Mouse (Mus musculus): ENCODE measurements around the gene Phlpp1. TPM values are rescaled to one million over a fixed set of nuclear protein-coding genes. Genes with fewer than 3 reads are reported as not detected.

Gene Phlpp1
- polyA plus RNA-seq, 1 experiment from 2014 or later, result 5.5 TPM

- no peak for DNase-seq (ENCODE audit: extremely low spot score, low spot score)
- Histone ChIP-seq H3K27ac (no peak overlapping the region), H3K36me3 (replicated peaks) (peaks cover 19% of the 10 kb centered on the region), H3K27me3 (ENCODE audit: poor library complexity, severe bottlenecking) (no peaks in the 10 kb centered on the region), H3K9me3 (no peaks in the 10 kb centered on the region), H3K4me3 (no peak overlapping the region), H3K4me1 (no peaks in the 10 kb centered on the region)
Observed at GRCm38 (mm10) chr1:106359474-106359873, 187.9 kb downstream of the Phlpp1 start.

GRCm38 (mm10) chr1:106362841-106363604 is 191.5 kb downstream of the Phlpp1 start:
- Histone ChIP-seq H3K9me3 (no peaks in the 10 kb centered on the region), H3K36me3 (replicated peaks) (peaks cover 26% of the 10 kb centered on the region), H3K27ac (no peak overlapping the region), H3K27me3 (ENCODE audit: poor library complexity, severe bottlenecking) (no peaks in the 10 kb centered on the region), H3K4me3 (no peak overlapping the region), H3K4me1 (no peaks in the 10 kb centered on the region)
- 97% methylated on average over 3 of the region's 3 CpGs for WGBS
- DNase-seq (ENCODE audit: extremely low spot score, low spot score), result no peak

- WGBS, result 78% methylated on average over 3 of the region's 3 CpGs
- Histone ChIP-seq H3K9me3 (no peaks in the 10 kb centered on the region), H3K27me3 (ENCODE audit: poor library complexity, severe bottlenecking) (no peaks in the 10 kb centered on the region), H3K4me3 (no peak overlapping the region), H3K36me3 (replicated peaks) (peaks cover 30% of the 10 kb centered on the region), H3K27ac (no peak overlapping the region), H3K4me1 (no peaks in the 10 kb centered on the region)
- DNase-seq (ENCODE audit: extremely low spot score, low spot score), result no peak
Observed at GRCm38 (mm10) chr1:106369330-106369729, 197.8 kb downstream of the Phlpp1 start.

- 80% methylated on average over 2 of the region's 2 CpGs for WGBS
- Histone ChIP-seq H3K36me3 (replicated peaks) (peaks cover 28% of the 10 kb centered on the region), H3K9me3 (no peaks in the 10 kb centered on the region), H3K4me1 (no peaks in the 10 kb centered on the region), H3K27ac (no peak overlapping the region), H3K27me3 (ENCODE audit: poor library complexity, severe bottlenecking) (no peaks in the 10 kb centered on the region), H3K4me3 (no peak overlapping the region)
- DNase-seq (ENCODE audit: extremely low spot score, low spot score), result no peak
Observed at GRCm38 (mm10) chr1:106372446-106372845, 200.9 kb downstream of the Phlpp1 start.

GRCm38 (mm10) chr1:106373656-106374055 is 202.1 kb downstream of the Phlpp1 start:
- H3K27ac ChIP-seq, result no peak overlapping the region
- H3K4me3 ChIP-seq, result no peak overlapping the region
- H3K36me3 ChIP-seq (replicated peaks), result peaks cover 27% of the 10 kb centered on the region
- no peak for DNase-seq (ENCODE audit: extremely low spot score, low spot score)
- H3K9me3 ChIP-seq, result no peaks in the 10 kb centered on the region
- H3K27me3 ChIP-seq (ENCODE audit: poor library complexity, severe bottlenecking), result no peaks in the 10 kb centered on the region
- H3K4me1 ChIP-seq, result no peaks in the 10 kb centered on the region
- 91% methylated on average over 1 of the region's 1 CpGs for WGBS

GRCm38 (mm10) chr1:106374274-106374673 is 202.7 kb downstream of the Phlpp1 start:
- no peak overlapping the region for H3K27ac ChIP-seq
- H3K27me3 ChIP-seq (ENCODE audit: poor library complexity, severe bottlenecking), result no peaks in the 10 kb centered on the region
- DNase-seq (ENCODE audit: extremely low spot score, low spot score), result no peak
- 92% methylated on average over 2 of the region's 2 CpGs for WGBS
- no peaks in the 10 kb centered on the region for H3K4me1 ChIP-seq
- H3K4me3 ChIP-seq, result no peak overlapping the region
- no peaks in the 10 kb centered on the region for H3K9me3 ChIP-seq
- peaks cover 20% of the 10 kb centered on the region for H3K36me3 ChIP-seq (replicated peaks)

- 92% methylated on average over 4 of the region's 4 CpGs for WGBS
- Histone ChIP-seq H3K9me3 (no peaks in the 10 kb centered on the region), H3K27me3 (ENCODE audit: poor library complexity, severe bottlenecking) (no peaks in the 10 kb centered on the region), H3K4me3 (no peak overlapping the region), H3K4me1 (peaks cover 1% of the 10 kb centered on the region; the same call in 1 of the 2 replicates), H3K27ac (no peak overlapping the region), H3K36me3 (replicated peaks) (peaks cover 14% of the 10 kb centered on the region)
- no peak for DNase-seq (ENCODE audit: extremely low spot score, low spot score)
Observed at GRCm38 (mm10) chr1:106374971-106375370, 203.4 kb downstream of the Phlpp1 start.

GRCm38 (mm10) chr1:106376003-106376402 is 204.5 kb downstream of the Phlpp1 start:
- no peak for DNase-seq (ENCODE audit: extremely low spot score, low spot score)
- H3K36me3 ChIP-seq (replicated peaks), result peaks cover 16% of the 10 kb centered on the region; the same call in 1 of the 2 replicates
- 88% methylated on average over 3 of the region's 3 CpGs for WGBS
- peaks cover 7% of the 10 kb centered on the region for H3K4me1 ChIP-seq
- H3K27me3 ChIP-seq (ENCODE audit: poor library complexity, severe bottlenecking), result no peaks in the 10 kb centered on the region
- H3K9me3 ChIP-seq, result no peaks in the 10 kb centered on the region
- H3K27ac ChIP-seq, result no peak overlapping the region
- H3K4me3 ChIP-seq, result no peak overlapping the region

- Histone ChIP-seq H3K27me3 (ENCODE audit: poor library complexity, severe bottlenecking) (no peaks in the 10 kb centered on the region), H3K36me3 (replicated peaks) (peaks cover 11% of the 10 kb centered on the region; the same call in 1 of the 2 replicates), H3K4me1 (peaks cover 7% of the 10 kb centered on the region), H3K4me3 (no peak overlapping the region), H3K27ac (no peak overlapping the region), H3K9me3 (no peaks in the 10 kb centered on the region)
- 65% methylated on average over 1 of the region's 1 CpGs for WGBS
- DNase-seq (ENCODE audit: extremely low spot score, low spot score), result no peak
Observed at GRCm38 (mm10) chr1:106380465-106380864, 208.9 kb downstream of the Phlpp1 start.

GRCm38 (mm10) chr1:106386542-106386941 is 215.0 kb downstream of the Phlpp1 start:
- Histone ChIP-seq H3K9me3 (no peaks in the 10 kb centered on the region), H3K4me3 (no peak overlapping the region), H3K27ac (no peak overlapping the region), H3K27me3 (ENCODE audit: poor library complexity, severe bottlenecking) (no peaks in the 10 kb centered on the region), H3K36me3 (replicated peaks) (peaks cover 35% of the 10 kb centered on the region), H3K4me1 (no peaks in the 10 kb centered on the region)
- WGBS, result 84% methylated on average over 5 of the region's 5 CpGs
- no peak for DNase-seq (ENCODE audit: extremely low spot score, low spot score)

GRCm38 (mm10) chr1:106387264-106387663 is 215.7 kb downstream of the Phlpp1 start:
- Histone ChIP-seq H3K27me3 (ENCODE audit: poor library complexity, severe bottlenecking) (no peaks in the 10 kb centered on the region), H3K4me1 (no peaks in the 10 kb centered on the region), H3K36me3 (replicated peaks) (peaks cover 43% of the 10 kb centered on the region), H3K27ac (no peak overlapping the region), H3K4me3 (no peak overlapping the region), H3K9me3 (no peaks in the 10 kb centered on the region)
- DNase-seq (ENCODE audit: extremely low spot score, low spot score), result no peak
- 95% methylated on average over 4 of the region's 4 CpGs for WGBS

GRCm38 (mm10) chr1:106389673-106390072 is 218.1 kb downstream of the Phlpp1 start:
- Histone ChIP-seq H3K4me3 (no peak overlapping the region), H3K4me1 (no peaks in the 10 kb centered on the region), H3K27ac (no peak overlapping the region), H3K9me3 (no peaks in the 10 kb centered on the region), H3K27me3 (ENCODE audit: poor library complexity, severe bottlenecking) (no peaks in the 10 kb centered on the region), H3K36me3 (replicated peaks) (peaks cover 65% of the 10 kb centered on the region)
- 36% methylated on average over 5 of the region's 5 CpGs for whole genome bisulfite sequencing
- DNase-seq (ENCODE audit: extremely low spot score, low spot score), result peak; percentile 42

- Histone ChIP-seq H3K9me3 (no peaks in the 10 kb centered on the region), H3K4me3 (no peak overlapping the region), H3K27ac (no peak overlapping the region), H3K27me3 (ENCODE audit: poor library complexity, severe bottlenecking) (no peaks in the 10 kb centered on the region), H3K36me3 (replicated peaks) (peaks cover 53% of the 10 kb centered on the region), H3K4me1 (no peaks in the 10 kb centered on the region)
- 93% methylated on average over 6 of the region's 6 CpGs for WGBS
- DNase-seq (ENCODE audit: extremely low spot score, low spot score), result no peak
Observed at GRCm38 (mm10) chr1:106393072-106393471, 221.5 kb downstream of the Phlpp1 start.

Measured in forebrain, embryonic 10.5 days (tissue).